Mouse (Mus musculus) adrenal gland, postnatal 36 days (tissue): Measurements from ENCODE around the gene Prim2. TPM values are rescaled to one million over a fixed set of nuclear protein-coding genes. Genes with fewer than 3 reads are reported as not detected.
"Not testable (repeated sequence)": the region's sequence is repeated elsewhere in the genome, so short reads cannot be mapped to it uniquely, and the experiment has no call there.

ENCODE experiments used
- DNase-seq, 2 experiments: peaks; one replicate each; pipeline ENCODE4 v3.0.0; 2021; ENCODE audit warnings: mixed read lengths in 1 of 2
- total RNA-seq, 2 experiments: library from RNA; stranded (reverse); gene quantifications; 2 replicates each; pipeline ENCODE4 v1.2.3; 2021

The Prim2 gene
- total RNA-seq, 2 experiments from 2014 or later: 5.6 to 5.8 TPM

- no peak for DNase-seq
These were observed 18.7 kb downstream of the Prim2 start for GRCm38 (mm10) chr1:33650875-33651274.

GRCm38 (mm10) chr1:33649534-33650108 is 20.0 kb downstream of the Prim2 start:
- no peak for DNase-seq

GRCm38 (mm10) chr1:33649021-33649420 is 20.6 kb downstream of the Prim2 start:
- no peak for DNase-seq

GRCm38 (mm10) chr1:33647661-33648060 is 21.9 kb downstream of the Prim2 start:
- DNase-seq: no peak

GRCm38 (mm10) chr1:33647173-33647572 is 22.4 kb downstream of the Prim2 start:
- DNase-seq: no peak

GRCm38 (mm10) chr1:33645689-33646088 is 23.9 kb downstream of the Prim2 start:
- no peak for DNase-seq

- no peak for DNase-seq
These were observed 28.5 kb downstream of the Prim2 start for GRCm38 (mm10) chr1:33641139-33641538.

GRCm38 (mm10) chr1:33640089-33640488 is 29.5 kb downstream of the Prim2 start:
- DNase-seq: no peak

- no peak for DNase-seq
These were observed 30.4 kb downstream of the Prim2 start for GRCm38 (mm10) chr1:33639234-33639633.

GRCm38 (mm10) chr1:33637827-33638226 is 31.8 kb downstream of the Prim2 start:
- no peak for DNase-seq

- no peak for DNase-seq
These were observed 33.0 kb downstream of the Prim2 start for GRCm38 (mm10) chr1:33636421-33637195.

GRCm38 (mm10) chr1:33631002-33631618 is 38.5 kb downstream of the Prim2 start:
- not testable (repeated sequence) for DNase-seq

- no peak for DNase-seq
These were observed 41.8 kb downstream of the Prim2 start for GRCm38 (mm10) chr1:33627803-33628202.

- DNase-seq: no peak
These were observed 42.5 kb downstream of the Prim2 start for GRCm38 (mm10) chr1:33627070-33627469.

GRCm38 (mm10) chr1:33624900-33625299 is 44.7 kb downstream of the Prim2 start:
- DNase-seq: no peak

GRCm38 (mm10) chr1:33624441-33624840 is 45.2 kb downstream of the Prim2 start:
- no peak for DNase-seq

GRCm38 (mm10) chr1:33621791-33622190 is 47.8 kb downstream of the Prim2 start:
- no peak for DNase-seq

GRCm38 (mm10) chr1:33620091-33620788 is 49.4 kb downstream of the Prim2 start:
- DNase-seq: no peak

- not testable (repeated sequence) for DNase-seq
These were observed 53.0 kb downstream of the Prim2 start for GRCm38 (mm10) chr1:33616642-33617041.

GRCm38 (mm10) chr1:33612100-33612499 is 57.5 kb downstream of the Prim2 start:
- no peak for DNase-seq

- DNase-seq: no peak
These were observed 59.4 kb downstream of the Prim2 start for GRCm38 (mm10) chr1:33610026-33610721.

- DNase-seq: no peak
These were observed 61.5 kb downstream of the Prim2 start for GRCm38 (mm10) chr1:33608133-33608532.
